Mouse (Mus musculus): ENCODE results near the gene Cdip1.
"Not testable (repeated sequence)": the region's sequence is repeated elsewhere in the genome, so short reads cannot be mapped to it uniquely, and the experiment has no call there.

The Cdip1 gene

DNA sequence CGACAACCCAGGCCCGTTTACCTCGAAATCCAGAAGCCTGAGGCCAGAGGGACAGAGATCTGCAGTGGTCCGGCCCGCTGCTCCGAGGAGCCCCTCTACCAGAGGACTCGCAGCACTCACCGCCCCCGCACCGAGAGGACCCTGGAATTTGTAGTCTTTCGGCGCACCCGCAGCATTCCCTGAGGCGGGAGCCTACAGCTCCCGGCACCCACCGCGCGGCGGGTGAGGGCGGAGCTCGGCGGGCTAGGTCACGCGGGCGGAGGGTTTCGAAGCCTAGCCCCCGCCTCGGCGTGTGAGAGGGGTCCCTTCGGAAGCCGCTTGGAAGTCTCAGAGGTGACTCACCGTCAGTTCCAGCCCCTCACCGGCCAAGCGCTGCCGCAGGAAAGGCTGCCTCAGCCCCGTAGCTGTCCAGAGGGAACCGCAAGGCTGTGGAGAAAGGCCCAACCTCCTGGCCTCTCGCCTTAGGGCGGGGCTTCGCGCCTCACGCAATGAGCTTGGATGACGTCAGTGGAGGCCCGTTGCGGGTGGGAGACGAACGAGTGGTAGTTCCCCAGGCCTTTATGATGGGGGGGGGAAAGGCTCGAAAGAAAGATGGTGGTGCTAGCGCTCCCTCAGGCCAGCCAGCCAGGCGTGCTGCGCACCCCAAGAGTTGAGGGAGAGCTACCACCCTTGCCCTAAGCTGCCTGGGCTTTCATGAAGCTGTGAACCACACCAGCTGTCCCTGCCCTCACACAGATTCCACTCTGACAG, at the start of gene Cdip1:
TSS of gene Cdip1 (minus strand) at position 483 of the 750 bp plus-strand sequence.
- DNase-seq (ENCODE audit: low spot score in 2 of 2), result peak; percentile 96

DNA sequence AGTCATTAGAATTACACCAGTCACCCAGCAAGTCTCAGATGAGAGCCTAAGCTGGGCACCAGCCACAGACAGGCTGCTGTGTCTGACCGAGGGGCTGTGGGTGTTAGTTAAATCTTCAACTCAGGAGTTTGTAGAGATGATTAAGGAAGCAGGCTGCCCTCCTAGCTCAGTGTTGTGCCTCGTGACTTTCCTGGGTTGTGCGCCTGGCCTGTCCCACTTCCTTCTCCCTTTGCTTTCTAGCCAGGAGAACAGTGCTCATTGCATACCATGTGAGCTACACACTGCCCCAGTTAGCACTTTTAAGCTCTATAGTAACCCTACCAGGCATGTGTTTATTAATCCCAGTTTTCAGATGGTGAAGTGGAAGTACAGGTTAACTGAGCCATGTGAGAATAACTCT, 49.5 kb upstream of the Cdip1 start:
- no peak for DNase-seq (ENCODE audit: low spot score in 2 of 2)

DNA sequence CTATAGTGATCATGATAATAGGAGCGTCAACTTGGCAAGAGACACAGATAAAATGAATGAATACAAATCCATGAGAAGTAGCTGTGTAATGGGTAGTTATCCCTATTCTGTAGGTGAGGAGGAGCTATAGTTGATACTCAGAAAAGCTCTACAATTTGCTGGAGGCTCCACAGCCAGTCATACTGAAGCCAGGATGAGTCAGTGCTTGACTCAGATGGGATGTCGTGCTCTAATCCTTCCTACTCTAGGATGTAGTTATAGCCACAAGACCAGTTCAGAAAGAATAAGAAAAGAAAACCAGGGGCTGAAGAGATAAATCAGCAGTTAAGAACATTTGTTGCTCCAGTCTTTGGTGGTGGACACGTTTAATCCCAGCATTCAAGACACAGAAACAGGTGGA, 47.5 kb upstream of the Cdip1 start:
- no peak for DNase-seq (ENCODE audit: low spot score in 2 of 2)

DNA sequence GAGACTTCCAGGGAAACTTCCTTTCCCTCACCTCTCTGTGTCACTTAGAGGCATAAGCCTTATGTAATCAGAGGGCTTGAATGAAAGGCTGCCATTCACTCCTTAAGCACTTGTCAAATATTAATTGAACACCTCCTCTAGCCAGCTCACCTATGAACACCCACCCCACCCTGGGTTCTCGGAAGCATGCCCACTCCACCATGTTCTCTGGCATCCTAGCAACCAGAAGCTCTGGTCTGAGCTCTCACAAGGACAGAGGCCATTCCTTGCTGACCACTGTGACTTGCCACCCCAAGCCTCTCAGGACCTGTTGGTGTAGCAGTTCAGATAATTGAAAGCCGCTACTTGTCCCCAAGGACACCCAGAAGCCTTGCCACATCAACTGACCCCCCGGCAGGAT, 45.1 kb upstream of the Cdip1 start, which contains the start of gene 4930562C15Rik:
TSS of gene 4930562C15Rik (plus strand) at position 226 of the 400 bp plus-strand sequence.
- DNase-seq (ENCODE audit: low spot score in 2 of 2), result no peak

DNA sequence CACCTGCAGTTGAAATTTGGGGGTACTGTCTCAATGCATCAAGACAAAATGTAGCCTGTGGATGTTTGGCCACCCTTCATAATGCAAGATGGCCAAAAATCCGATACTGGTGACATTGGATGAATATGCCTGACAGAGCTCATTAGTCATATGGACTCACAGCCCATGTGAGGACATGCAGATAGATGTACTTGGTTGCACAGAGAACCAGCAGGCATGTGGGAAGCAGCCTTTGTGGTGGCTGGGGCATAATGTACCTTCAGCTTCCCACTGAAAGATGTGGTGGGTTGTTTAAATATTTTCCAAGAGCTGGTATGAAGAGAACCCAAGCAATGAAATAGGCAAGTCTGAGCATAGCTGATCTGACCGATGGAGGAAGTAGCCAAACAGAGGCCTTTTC, 43.8 kb upstream of the Cdip1 start:
- peak in 1 of 2 experiments; percentile 32 for DNase-seq (ENCODE audit: low spot score in 2 of 2)

DNA sequence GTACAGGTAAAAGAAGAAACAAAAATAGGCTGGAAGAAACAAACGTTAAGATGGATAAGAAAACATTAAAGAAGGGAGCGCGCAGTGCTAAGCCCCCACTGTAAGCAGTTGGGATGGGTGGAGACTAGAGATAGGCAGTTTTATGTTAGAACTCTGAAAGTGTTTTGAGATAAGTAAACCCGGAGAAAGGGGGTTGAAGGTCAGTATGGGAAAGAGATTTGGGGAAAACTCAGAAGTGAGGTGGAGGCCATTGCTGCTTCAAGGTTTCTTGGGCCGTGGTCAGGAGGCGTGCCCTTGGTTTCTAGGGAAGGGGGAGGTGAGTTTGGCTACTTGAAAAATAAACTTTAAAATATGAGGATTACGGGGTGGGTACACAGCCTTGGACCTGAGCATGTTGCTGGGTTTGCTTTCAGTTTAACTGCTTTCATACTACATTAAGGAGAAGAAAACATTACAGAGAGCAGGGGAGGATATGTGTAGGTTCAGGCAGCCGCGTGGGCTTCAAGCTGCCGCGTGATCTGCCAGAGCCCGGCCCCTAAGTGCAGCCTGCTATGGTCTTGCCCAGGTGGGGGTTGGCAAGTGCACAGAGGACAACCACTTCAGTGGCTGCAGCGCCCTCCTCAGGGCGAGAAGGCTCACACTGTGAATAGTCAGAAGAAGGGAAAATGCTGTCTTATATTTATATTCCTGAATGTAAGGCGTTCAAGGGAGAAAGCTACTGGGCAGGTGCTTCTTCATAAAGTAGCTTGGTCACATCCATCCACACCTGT, 41.7 kb upstream of the Cdip1 start:
- DNase-seq (ENCODE audit: low spot score in 2 of 2), result peak; percentile 54

- DNase-seq (ENCODE audit: low spot score in 2 of 2), result no peak
These were observed 39.3 kb upstream of the Cdip1 start for GRCm38 (mm10) chr16:4829271-4829900.

- no peak for DNase-seq (ENCODE audit: low spot score in 2 of 2)
These were observed 37.5 kb upstream of the Cdip1 start for GRCm38 (mm10) chr16:4827639-4828038.

DNA sequence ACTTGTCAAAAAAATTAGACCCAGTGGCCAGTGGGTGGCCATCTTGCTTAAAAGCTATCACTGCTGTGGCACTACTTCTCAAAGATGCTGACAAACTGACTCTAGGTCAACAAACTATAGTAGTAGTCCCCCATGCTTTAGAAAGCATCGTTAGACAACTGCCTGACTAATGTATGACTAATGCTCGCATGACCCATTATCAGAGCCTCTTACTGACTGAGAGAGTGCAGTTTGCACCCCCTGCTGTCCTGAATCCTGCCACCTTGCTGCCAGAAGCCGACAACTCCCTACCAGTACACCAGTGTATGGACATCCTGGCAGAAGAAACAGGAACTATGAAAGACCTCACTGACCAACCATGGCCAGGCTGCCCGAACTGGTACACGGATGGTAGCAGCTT, 34.4 kb upstream of the Cdip1 start:
- not testable (repeated sequence) for DNase-seq (ENCODE audit: low spot score in 2 of 2)

DNA sequence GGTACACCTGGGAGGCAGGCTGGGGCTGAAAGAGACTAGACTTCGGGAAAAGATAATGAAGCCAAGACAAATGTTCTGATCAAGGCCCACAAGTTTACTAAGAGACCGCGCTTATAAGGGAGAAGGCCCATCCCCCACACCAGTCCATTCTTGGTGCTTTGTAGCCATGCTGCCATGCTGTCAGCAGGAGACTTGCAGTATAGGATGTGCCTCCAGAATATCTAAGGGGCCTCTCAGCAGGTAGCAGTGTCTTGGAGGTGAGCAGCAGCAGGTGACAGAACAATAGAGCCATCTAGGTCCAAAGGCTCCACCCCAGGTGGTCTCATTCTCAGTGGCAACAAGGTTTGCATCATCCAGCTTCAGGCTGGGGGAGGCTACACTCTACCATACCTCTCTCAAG, 28.3 kb upstream of the Cdip1 start:
- no peak for DNase-seq (ENCODE audit: low spot score in 2 of 2)

- DNase-seq (ENCODE audit: low spot score in 2 of 2), result no peak
These were observed 6.5 kb upstream of the Cdip1 start for GRCm38 (mm10) chr16:4796631-4797030.

DNA sequence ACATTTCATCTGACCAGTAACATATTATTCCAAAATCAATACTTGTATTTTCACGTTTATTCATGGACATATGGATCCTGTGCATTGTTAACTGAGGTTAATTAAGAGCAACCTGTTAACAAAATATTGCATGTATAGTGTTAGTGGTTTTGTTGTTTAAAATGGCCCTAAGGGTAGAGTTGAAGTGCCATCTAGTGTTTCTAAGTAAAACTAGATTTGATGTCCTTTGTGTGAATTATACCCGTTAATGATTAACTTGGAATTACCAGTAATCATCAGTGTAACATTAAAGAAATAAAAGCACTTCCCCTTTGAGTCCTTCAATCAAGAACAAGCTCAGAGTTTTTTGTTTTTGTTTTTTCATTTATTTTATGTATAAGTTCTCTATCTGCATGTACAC, 1.2 kb upstream of the Cdip1 start:
- DNase-seq (ENCODE audit: low spot score in 2 of 2), result no peak

DNA sequence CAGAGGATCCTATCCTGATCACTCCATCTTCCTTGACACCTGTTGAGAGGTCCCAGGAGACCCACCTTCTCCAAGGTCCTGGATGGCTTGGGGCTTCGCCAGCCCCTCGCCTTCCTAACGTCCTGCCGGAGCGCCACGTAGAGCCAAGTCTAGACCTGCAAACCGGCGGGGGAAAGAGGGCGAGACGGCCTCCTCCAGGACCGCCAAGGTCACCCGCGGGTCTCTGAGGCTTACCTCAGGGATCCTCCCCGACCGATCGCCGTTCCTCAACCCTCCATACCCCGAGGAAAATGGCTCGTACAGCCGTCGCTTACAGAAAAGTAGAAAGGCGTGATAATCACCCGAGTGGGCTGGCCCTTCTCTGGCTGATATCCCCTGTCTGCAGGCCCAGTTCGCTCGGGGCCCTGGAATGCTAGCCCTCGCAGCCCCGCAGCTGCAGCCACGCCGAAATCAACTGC, 752 bp downstream of the Cdip1 start:
- no peak for DNase-seq (ENCODE audit: low spot score in 2 of 2)

GRCm38 (mm10) chr16:4788176-4788575, 1.9 kb downstream of the Cdip1 start:
- DNase-seq (ENCODE audit: low spot score in 2 of 2), result no peak

- DNase-seq (ENCODE audit: low spot score in 2 of 2), result no peak
These were observed 4.4 kb downstream of the Cdip1 start for GRCm38 (mm10) chr16:4785706-4786105.

DNA sequence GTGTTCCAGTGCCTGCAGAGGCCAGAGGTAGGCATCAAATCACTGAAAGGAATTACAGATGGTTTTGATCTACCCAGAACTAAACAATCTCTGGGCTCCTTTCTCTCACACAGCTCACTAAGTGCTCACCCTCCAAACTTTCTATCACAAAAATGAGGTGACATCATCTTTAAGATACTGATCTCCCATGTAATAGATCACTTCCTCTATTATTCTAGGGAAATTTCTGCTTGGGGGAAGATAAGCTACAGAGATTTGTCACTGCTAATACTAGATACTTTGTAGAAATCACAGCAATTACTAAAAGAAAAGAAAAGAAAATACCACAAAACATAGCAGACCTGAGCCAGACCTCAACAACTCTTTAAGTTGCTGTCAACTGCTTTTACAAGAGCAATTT, 7.6 kb downstream of the Cdip1 start:
- no peak for DNase-seq (ENCODE audit: low spot score in 2 of 2)

DNA sequence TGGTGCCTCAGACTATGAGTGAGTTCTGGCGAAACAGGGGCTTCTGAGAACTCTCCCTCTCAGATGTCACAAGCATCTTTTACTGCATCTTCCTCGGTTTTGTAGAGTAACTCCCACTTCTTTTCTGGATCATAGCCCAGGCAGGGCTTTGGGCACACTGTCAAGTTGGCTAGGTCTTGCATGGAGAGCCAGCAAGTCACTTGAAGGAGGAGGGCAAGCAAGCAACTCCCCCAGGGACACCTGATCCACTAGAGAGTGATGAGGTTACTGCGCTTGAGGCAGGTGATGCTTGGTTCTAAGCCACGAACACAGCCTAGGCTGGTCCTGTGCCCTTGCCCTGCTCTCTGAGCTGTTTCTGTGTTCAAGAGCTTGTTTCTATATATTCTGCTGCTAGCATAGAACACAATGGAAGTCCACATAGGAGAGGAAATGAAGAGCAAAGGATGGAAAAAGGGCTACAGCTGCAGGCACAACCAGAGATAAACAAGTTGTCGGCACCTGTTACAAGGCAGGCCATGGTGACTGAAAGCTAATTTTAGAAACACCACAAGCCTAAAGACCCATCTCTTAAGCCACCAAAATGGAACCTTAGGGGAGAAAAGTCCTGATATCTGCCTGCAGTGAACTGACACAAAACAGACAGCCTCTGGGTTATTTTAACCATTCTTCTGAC, 8.4 kb downstream of the Cdip1 start:
- peak; percentile 59 to 61 for DNase-seq (ENCODE audit: low spot score in 2 of 2)

DNA sequence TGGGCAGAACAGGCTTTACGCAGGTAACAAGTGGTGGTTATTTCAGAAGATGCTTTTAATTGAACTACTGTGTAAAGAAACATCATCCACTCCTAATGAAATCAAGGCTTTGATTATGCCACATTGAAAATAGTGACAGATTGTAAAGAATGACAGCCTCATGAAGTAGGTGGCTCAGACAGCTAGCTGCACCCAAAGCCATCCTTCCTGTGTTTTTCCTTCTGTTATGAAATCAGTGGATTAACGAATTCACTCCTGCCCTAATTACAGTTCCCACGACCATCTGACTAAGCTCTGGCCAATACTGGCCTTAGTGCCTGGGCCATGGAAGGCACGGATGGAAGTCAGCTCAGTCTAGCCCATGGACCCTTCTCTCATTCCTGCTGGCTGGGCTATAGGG, 11.2 kb downstream of the Cdip1 start:
- no peak for DNase-seq (ENCODE audit: low spot score in 2 of 2)

GRCm38 (mm10) chr16:4777905-4778609, 12.0 kb downstream of the Cdip1 start:
- DNase-seq (ENCODE audit: low spot score in 2 of 2), result no peak

GRCm38 (mm10) chr16:4777171-4777904, 12.8 kb downstream of the Cdip1 start:
- DNase-seq (ENCODE audit: low spot score in 2 of 2), result no peak
